Mouse (Mus musculus) heart, adult 2 months (tissue): ENCODE results near the gene Smim22.

Source experiments
- CTCF ChIP-seq: fragments of 200-600 bp; IDR thresholded peaks from 2 replicates; pipeline ENCODE4 v1.8.1; 2022; ENCODE audit warnings: antibody characterized with exemption, mild to moderate bottlenecking, moderate library complexity
- EP300 ChIP-seq: fragments of 200-500 bp; IDR thresholded peaks from 2 replicates; pipeline ENCODE4 v1.6.1; 2011; ENCODE audit warnings: low read depth, low read length, control low read depth; ENCODE audit not compliant: insufficient read depth

DNA sequence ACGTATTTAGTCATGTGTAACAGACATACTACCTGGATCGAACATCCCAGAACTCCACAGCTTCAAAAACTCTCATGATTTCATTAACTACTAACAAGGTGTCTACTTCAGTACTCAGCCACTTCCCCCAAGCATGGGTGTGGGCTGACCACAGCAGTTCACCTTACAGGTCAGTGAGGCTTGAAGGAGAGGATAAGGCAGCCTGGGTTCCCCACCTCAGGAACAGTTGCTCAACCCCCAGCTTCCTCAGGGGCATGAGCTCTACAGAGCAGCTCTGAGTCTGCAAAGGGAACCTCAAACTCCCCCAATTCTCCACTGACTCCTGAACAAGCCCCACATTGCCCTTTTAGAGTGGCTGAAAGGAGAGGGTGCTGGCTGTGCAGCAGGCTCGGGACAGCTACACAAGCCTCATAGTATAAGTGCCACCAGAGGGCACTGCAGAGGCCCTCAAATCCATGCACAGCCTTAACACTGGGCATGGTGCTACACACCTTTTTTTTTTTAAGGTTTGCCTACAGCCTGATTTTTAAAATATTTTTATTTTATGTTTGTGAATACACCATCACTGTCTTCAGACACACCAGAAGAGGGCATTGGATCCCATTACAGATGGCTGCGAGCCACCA lies 27.2 kb upstream of the Smim22 start:
- TF ChIP-seq EP300 (no peak), CTCF (peak; percentile 80)
